Mouse (Mus musculus) bone marrow, adult 2 months (tissue): ENCODE results near the gene Cd164. TPM values are rescaled to one million over a fixed set of nuclear protein-coding genes. Genes with fewer than 3 reads are reported as not detected.

ENCODE experiments used
- H3K27ac ChIP-seq: fragments of 200-500 bp; 2 replicates; pipeline ENCODE4 v1.5.1; 2012; ENCODE audit warnings: low read depth, mild to moderate bottlenecking, control low read depth, inconsistent platforms, low read length; ENCODE audit not compliant: control insufficient read depth, poor library complexity, insufficient read depth
- H3K4me1 ChIP-seq: fragments of 200-500 bp; 2 replicates; pipeline ENCODE4 v1.6.1; 2011; ENCODE audit warnings: low read length; ENCODE audit not compliant: control insufficient read depth, insufficient read depth
- H3K4me3 ChIP-seq: fragments of 200-500 bp; replicated peaks from 2 replicates; pipeline ENCODE3; 2011; ENCODE audit warnings: mild to moderate bottlenecking, low read depth, low read length, control low read depth; ENCODE audit not compliant: control insufficient read depth
- CTCF ChIP-seq: fragments of 200-500 bp; IDR thresholded peaks from 2 replicates; pipeline ENCODE4 v1.5.1; 2011; ENCODE audit warnings: low read length, control low read depth; ENCODE audit not compliant: control insufficient read depth, insufficient read depth
- POLR2A ChIP-seq: fragments of 200-500 bp; IDR thresholded peaks from 2 replicates; pipeline ENCODE4 v1.6.1; 2011; ENCODE audit warnings: low read depth, mild to moderate bottlenecking, control low read depth, low read length, borderline replicate concordance; ENCODE audit not compliant: control insufficient read depth
- WGBS: fragments of 180-500 bp; shearing (Covaris S2); methylation state at CpG from one replicate; pipeline ENCODE4 v1.1.7; 2018; 5-methylcytosine and 5-hydroxymethylcytosine counted together
- polyA plus RNA-seq: library from polyadenylated mRNA; stranded (reverse); fragments of >200 nt; gene quantifications from 2 replicates; pipeline ENCODE4 v1.2.4, GENCODE M21; 2011; ENCODE audit warnings: low replicate concordance; ENCODE audit not compliant: missing spikeins, insufficient read depth, insufficient read length

The Cd164 gene
- polyA plus RNA-seq, 1 experiment = 36.5 TPM

DNA sequence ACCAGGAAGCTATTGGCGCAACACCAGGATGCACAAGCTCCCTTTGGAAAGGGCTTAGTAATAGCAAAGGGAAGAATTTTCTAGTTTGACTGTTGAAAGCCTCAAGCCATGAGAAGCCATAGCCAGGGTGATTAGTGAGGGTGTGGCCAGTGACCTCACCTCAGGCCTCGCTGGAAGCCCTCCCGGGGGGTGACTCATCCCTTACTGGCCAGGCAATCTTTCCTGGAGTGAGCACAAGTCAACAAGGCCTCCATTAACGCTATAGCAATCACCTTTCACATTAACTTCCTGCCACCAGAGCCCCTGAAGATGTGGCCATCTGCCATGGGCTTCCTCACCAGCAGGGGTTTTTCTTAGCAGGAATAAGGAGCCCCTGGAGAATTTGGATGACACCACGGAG is 45.9 kb downstream of the Cd164 start:
- no peak for TF ChIP-seq CTCF
- TF ChIP-seq POLR2A = no peak
- H3K4me3 ChIP-seq = no peak overlapping the region
- WGBS = 39% methylated on average over 5 of the region's 5 CpGs
- H3K27ac ChIP-seq = no peak overlapping the region
- H3K4me1 ChIP-seq = no peaks in the 10 kb centered on the region

GRCm38 (mm10) chr10:41568306-41568705 is 49.1 kb downstream of the Cd164 start:
- H3K4me1 ChIP-seq = peaks cover 5% of the 10 kb centered on the region
- 76% methylated on average over 3 of the region's 3 CpGs for WGBS
- TF ChIP-seq POLR2A (no peak), CTCF (no peak)
- H3K4me3 ChIP-seq = no peak overlapping the region
- no peak overlapping the region for H3K27ac ChIP-seq

DNA sequence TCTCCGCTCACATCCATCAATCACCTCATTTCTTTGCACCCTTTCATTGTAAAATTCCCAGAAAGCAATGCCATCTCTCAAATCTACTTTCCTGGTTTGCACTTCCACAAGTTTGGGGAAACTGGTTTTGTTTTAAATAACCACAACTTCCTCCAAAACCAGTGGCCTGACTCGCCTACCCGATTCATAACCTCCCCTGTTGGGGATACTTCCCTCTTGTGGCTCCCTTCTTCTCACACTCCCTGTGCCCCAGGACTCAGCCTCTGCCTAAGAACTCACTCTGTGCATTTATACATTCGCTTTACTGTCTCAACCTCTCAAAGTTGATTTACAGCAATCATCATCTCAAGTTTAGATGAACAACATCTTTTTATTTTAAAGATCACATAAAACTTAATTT is 51.9 kb downstream of the Cd164 start:
- 11% methylated on average over 4 of the region's 4 CpGs for whole genome bisulfite sequencing
- H3K27ac ChIP-seq = no peak overlapping the region
- TF ChIP-seq CTCF = no peak
- TF ChIP-seq POLR2A = no peak
- no peak overlapping the region for H3K4me3 ChIP-seq
- H3K4me1 ChIP-seq = peaks cover 5% of the 10 kb centered on the region

DNA sequence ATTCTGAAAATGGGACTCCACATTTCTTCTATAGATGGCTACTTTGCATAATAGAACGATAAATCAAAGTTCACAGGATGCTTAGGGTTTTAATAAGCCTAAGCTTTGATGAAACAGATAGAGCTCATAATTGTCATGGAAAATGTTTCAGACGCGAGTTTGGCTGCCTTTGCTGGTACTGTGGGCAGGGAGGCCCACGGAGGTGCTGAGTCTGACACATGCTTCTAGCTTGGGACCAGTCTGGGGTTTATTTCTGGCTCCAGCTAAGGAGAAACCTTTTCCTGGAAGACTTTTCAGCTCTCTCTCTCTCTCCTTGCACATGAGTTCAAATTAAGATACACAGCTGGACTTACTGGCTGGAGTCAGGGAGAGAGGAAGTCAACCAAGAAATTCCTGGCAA is 53.1 kb downstream of the Cd164 start:
- no peak for TF ChIP-seq POLR2A
- no peak for TF ChIP-seq CTCF
- Histone ChIP-seq H3K4me3 (no peak overlapping the region), H3K4me1 (peaks cover 5% of the 10 kb centered on the region), H3K27ac (no peak overlapping the region)
- 63% methylated on average over 4 of the region's 4 CpGs for WGBS

DNA sequence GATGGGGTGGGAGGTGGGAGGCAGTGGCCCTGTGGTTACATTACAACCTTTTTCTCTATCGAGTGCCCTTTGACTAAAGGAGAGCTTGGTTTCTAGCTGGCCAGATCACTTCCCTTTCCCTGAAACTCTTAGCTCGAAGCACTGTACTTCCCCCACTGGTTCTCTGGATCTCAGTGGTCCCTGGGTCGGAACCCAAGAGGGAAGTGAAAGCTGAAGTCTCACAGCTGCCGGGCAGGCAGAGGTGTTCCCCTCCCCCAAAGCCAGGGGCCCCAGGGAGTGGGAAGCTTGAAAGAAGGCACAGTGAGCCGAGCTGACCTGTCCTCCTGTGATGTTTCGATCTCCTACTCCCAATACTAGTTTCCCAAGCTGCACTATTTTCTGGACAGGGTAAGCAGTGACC is 54.0 kb downstream of the Cd164 start:
- 6% methylated on average over 6 of the region's 6 CpGs for WGBS
- no peak overlapping the region for H3K27ac ChIP-seq
- H3K4me3 ChIP-seq = no peak overlapping the region
- peaks cover 5% of the 10 kb centered on the region for H3K4me1 ChIP-seq
- TF ChIP-seq CTCF (no peak), POLR2A (no peak)

GRCm38 (mm10) chr10:41575451-41576327 is 56.5 kb downstream of the Cd164 start:
- H3K27ac ChIP-seq = no peak overlapping the region
- TF ChIP-seq CTCF (no peak), POLR2A (no peak)
- no peak overlapping the region for H3K4me3 ChIP-seq
- peaks cover 5% of the 10 kb centered on the region for H3K4me1 ChIP-seq
- 47% methylated on average over 8 of the region's 8 CpGs for WGBS

DNA sequence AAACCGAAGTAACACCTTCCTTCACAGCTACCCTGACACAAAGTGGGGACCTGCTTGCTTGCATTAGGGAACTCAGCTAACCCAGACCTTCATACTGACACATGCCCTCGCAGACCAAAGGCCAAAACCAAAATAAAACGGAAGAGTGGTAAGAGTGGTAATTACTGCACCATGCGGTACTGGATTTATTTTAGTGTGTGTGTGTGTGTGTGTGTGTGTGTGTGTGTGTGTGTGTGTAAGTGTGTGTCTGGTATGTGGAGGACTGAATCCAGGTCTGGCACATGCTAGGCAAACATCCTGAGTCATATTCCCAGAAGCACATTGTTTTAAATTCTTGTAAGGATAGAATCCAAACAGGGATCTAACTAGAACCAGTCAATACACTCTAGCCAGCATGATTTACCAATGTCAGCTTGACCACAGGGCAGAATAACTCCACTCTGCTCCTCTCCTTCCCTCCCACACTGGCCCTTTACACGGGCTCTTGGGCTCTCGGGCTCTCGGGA is 57.2 kb downstream of the Cd164 start:
- Histone ChIP-seq H3K4me1 (peaks cover 3% of the 10 kb centered on the region), H3K27ac (no peak overlapping the region), H3K4me3 (no peak overlapping the region)
- no peak for TF ChIP-seq POLR2A
- no peak for TF ChIP-seq CTCF
- WGBS = 53% methylated on average over 7 of the region's 7 CpGs

GRCm38 (mm10) chr10:41578541-41578940 is 59.3 kb downstream of the Cd164 start:
- no peak overlapping the region for H3K27ac ChIP-seq
- H3K4me3 ChIP-seq = no peak overlapping the region
- H3K4me1 ChIP-seq = no peaks in the 10 kb centered on the region; the same call in none of the 2 replicates
- no peak for TF ChIP-seq CTCF
- TF ChIP-seq POLR2A = no peak
- 74% methylated on average over 1 of the region's 1 CpGs for WGBS
